ENCODE assay signal across 23 mouse cellular contexts in the genomic region with DNA sequence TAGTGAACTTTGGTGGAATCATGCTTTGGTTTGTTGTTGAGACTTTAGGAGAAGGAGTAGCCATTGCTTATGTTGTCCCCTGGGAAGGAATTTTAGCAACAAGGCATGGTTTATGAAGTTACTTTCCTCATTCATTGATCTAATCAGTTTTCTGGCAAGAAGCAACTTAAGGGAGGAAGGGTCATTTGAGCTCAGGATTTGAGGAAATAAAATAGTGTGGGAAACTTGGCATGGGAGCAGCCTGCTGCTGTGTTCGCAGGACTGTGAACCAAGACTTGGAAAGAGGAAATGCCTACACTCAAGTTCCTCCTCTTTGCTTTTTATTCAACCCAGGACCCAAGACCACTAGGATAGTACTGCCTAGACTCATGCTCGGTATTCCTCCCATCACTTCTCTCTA. TPM values are rescaled to one million over a fixed set of nuclear protein-coding genes. Genes with fewer than 3 reads are reported as not detected.
DNase-seq lines count a peak whose midpoint lies in the region; ATAC-seq and TF ChIP-seq lines count a peak whose summit lies in the region.
"Had no signal": no experiment of that assay in that cellular context is flagged by ENCODE, and none has a peak within 500 bp of the region (broad histone marks: within the 10 kb centered on the region; RNA-seq: fewer than 3 reads in every experiment).

No protein-coding gene starts in this region.

- H3K4me2 ChIP-seq in liver, postnatal 0 days (ENCODE audit: low read depth, low read length): no peak overlapping the region

- H3K4me1 ChIP-seq in liver, adult 2 months (ENCODE audit: control insufficient read depth, insufficient read depth, low read length): peaks cover 13% of the 10 kb centered on the region
- peaks cover 19% of the 10 kb centered on the region for H3K4me1 ChIP-seq in liver, postnatal 0 days (ENCODE audit: insufficient read depth)

- no peak for TF ChIP-seq POLR2A in liver, adult 2 months (IDR thresholded peaks at IDR 0.05; ENCODE audit: extremely low read depth, insufficient read depth, low read length)

- intact Hi-C loops in heart, postnatal 10 days (cut with DNase I): loop anchor here (5.0 kb wide), 1 partner anchor 55 kb away; no protein-coding TSS in a partner anchor

- no peaks in the 10 kb centered on the region for H3K27me3 ChIP-seq in liver, adult 2 months (ENCODE audit: control insufficient read depth, insufficient read depth, low read length)
- H3K27me3 ChIP-seq in liver, postnatal 0 days (ENCODE audit: insufficient read depth, low read length): no peaks in the 10 kb centered on the region
- H3K27me3 ChIP-seq: CH12.LX, Patski had no signal

- ATAC-seq in liver, postnatal 0 days: no peak
- 0 out of 2 replicates have a peak, but pooled peaks have one; percentile 13 for ATAC-seq in granulocyte monocyte progenitor cell, adult 5-6 weeks (replicated peaks; ENCODE audit: poor library complexity, severe bottlenecking)
- ATAC-seq in monocyte, adult 5-6 weeks (replicated peaks; ENCODE audit: insufficient number of reproducible peaks, low FRiP score, low TSS enrichment, poor library complexity, severe bottlenecking): no peak
- ATAC-seq: activated CD4-positive, CD25-positive, alpha-beta regulatory T cell, adult 4 months; CD4-positive, CD25-positive, alpha-beta regulatory T cell, adult 4 months; Patski had no signal

- DNase-seq in heart, adult 11 months: peak; percentile 68
- no peak for DNase-seq in heart, postnatal 10 days
- DNase-seq in liver, adult 2 months (ENCODE audit: extremely low read depth, low read depth, low spot score): peak; percentile 58
- no peak for DNase-seq in liver, postnatal 0 days
- DNase-seq in adipocyte (ENCODE audit: low spot score): peak; percentile 64
- no peak for DNase-seq in kidney, postnatal 25 days
- DNase-seq: adrenal gland, adult 2 months; adrenal gland, adult 8-10 months; adrenal gland, postnatal 10 days; adrenal gland, postnatal 14 days; adrenal gland, postnatal 25 days; adrenal gland, postnatal 36 days; B cell, adult 2 months; cerebellum, adult 11 months; cerebellum, adult 11-12 months; cerebellum, adult 18-20 months had no signal

- TF ChIP-seq CTCF in liver, adult 2 months (IDR thresholded peaks at IDR 0.05; ENCODE audit: low read depth, low read length): no peak
- no peak for TF ChIP-seq CTCF in liver, postnatal 0 days (IDR thresholded peaks at IDR 0.05; ENCODE audit: low read depth)

- H3K27ac ChIP-seq in liver, adult 2 months (replicated peaks; ENCODE audit: insufficient read depth, low read depth, low read length): no peak overlapping the region
- no peak overlapping the region for H3K27ac ChIP-seq in liver, postnatal 0 days (ENCODE audit: low read depth)

- 47% methylated on average over 2 of the region's 2 CpGs for WGBS in liver, adult 2 months
- WGBS in liver, postnatal 0 days (ENCODE audit: insufficient replicate concordance): 64% methylated on average over 2 of the region's 2 CpGs

- H3K4me3 ChIP-seq in liver, adult 2 months (ENCODE audit: insufficient read depth, low read depth, low read length): no peak overlapping the region
- no peak overlapping the region for H3K4me3 ChIP-seq in liver, postnatal 0 days (ENCODE audit: low read depth, low read length)

- no peaks in the 10 kb centered on the region for H3K36me3 ChIP-seq in liver, adult 2 months (ENCODE audit: control insufficient read depth, insufficient read depth, low read length)
- H3K36me3 ChIP-seq in liver, postnatal 0 days (replicated peaks; ENCODE audit: insufficient read depth, low read length): no peaks in the 10 kb centered on the region

- no peaks in the 10 kb centered on the region for H3K9me3 ChIP-seq in liver, postnatal 0 days (ENCODE audit: low read length)
- H3K9me3 ChIP-seq: G1E had no signal

- no peak for TF ChIP-seq EP300 in liver, postnatal 0 days (IDR thresholded peaks at IDR 0.05; ENCODE audit: low read depth)

- peaks cover 16% of the 10 kb centered on the region for H3K79me2 ChIP-seq in liver, adult 2 months (ENCODE audit: control insufficient read depth, insufficient read depth, low read length)

- H3K9ac ChIP-seq in liver, adult 2 months (ENCODE audit: low read depth, low read length): no peak overlapping the region
- no peak overlapping the region for H3K9ac ChIP-seq in liver, postnatal 0 days (replicated peaks)

RNA-seq across cellular contexts. Expression of a gene that starts 2.1 kb away (rescaled TPM):
- 10 to 100 TPM; 64.2 to 65.1 TPM for total RNA-seq in heart, postnatal 10 days (2021)
- 77.4 and 87.1 TPM in 2 replicates for total RNA-seq in liver, adult 2 months (2014; rRNA removed)
- 119 and 146 TPM in 2 replicates for polyA plus RNA-seq in liver, adult 2 months (2012; rRNA removed)
- polyA plus RNA-seq in liver, postnatal 0 days (2015; fragmentation: Nextera tagmentation; extraction: Ambion mirVana): 44.2 and 44.5 TPM in 2 replicates
- 49.9 and 50.9 TPM in 2 replicates for total RNA-seq in granulocyte monocyte progenitor cell, adult 5-6 weeks (2014; fragmentation: Nextera tagmentation)
- total RNA-seq in granulocyte monocyte progenitor cell, adult 5-6 weeks (2017): 55.5 and 61.7 TPM in 2 replicates
- 45.1 to 61.2 TPM (median 45.8 TPM) in 3 replicates for total RNA-seq in monocyte, adult 5-6 weeks (2017)

RNA-seq across cellular contexts. Expression of a gene that starts 58.0 kb away (rescaled TPM):
- total RNA-seq in heart, postnatal 10 days (2021): 10 to 100 TPM; 25.7 to 26.4 TPM
- total RNA-seq in liver, adult 2 months (2014; rRNA removed): 11.7 and 14.9 TPM in 2 replicates
- 3.5 and 4.3 TPM in 2 replicates for polyA plus RNA-seq in liver, adult 2 months (2012; rRNA removed)
- polyA plus RNA-seq in liver, postnatal 0 days (2015; fragmentation: Nextera tagmentation; extraction: Ambion mirVana): 10.4 and 14.1 TPM in 2 replicates
- total RNA-seq in granulocyte monocyte progenitor cell, adult 5-6 weeks (2014; fragmentation: Nextera tagmentation): 7.6 and 10.8 TPM in 2 replicates
- total RNA-seq in granulocyte monocyte progenitor cell, adult 5-6 weeks (2017): 16.4 and 17.8 TPM in 2 replicates
- 0.97 to 3.3 TPM (median 2.5 TPM) in 3 replicates for total RNA-seq in monocyte, adult 5-6 weeks (2017)

Comparison
In these comparisons a context has a peak if more than half of its experiments do, and no peak if none do; other contexts are left out.
1. DNase-seq: peak in heart, adult 11 months (single experiment), liver, adult 2 months (single experiment) and adipocyte (single experiment); none in heart, postnatal 10 days (0 of 2), liver, postnatal 0 days (single experiment) and kidney, postnatal 25 days (0 of 2).